Mouse (Mus musculus) myocyte (in vitro differentiated cells): ENCODE results near the gene Ifnab. TPM values are rescaled to one million over a fixed set of nuclear protein-coding genes. Genes with fewer than 3 reads are reported as not detected.

Experiments used
- H3K27me3 ChIP-seq: one replicate; pipeline ENCODE4 v1.6.1; 2011; ENCODE audit not compliant: control insufficient read depth, insufficient read depth, insufficient read length
- H3K36me3 ChIP-seq: one replicate; pipeline ENCODE4 v1.6.1; 2011; ENCODE audit not compliant: control insufficient read depth, insufficient read depth
- H3K4me2 ChIP-seq: one replicate; pipeline ENCODE4 v1.6.1; 2011; ENCODE audit warnings: low read depth, control low read depth
- H3K4me3 ChIP-seq: one replicate; pipeline ENCODE4 v1.5.1; 2011; ENCODE audit warnings: mild to moderate bottlenecking, control low read depth, moderate library complexity
- H3K79me2 ChIP-seq: one replicate; pipeline ENCODE4 v1.6.1; 2011; ENCODE audit not compliant: control insufficient read depth, insufficient read depth
- H3ac ChIP-seq: one replicate; pipeline ENCODE4 v1.6.1; 2011; ENCODE audit not compliant: control insufficient read depth, insufficient read length
- CEBPB ChIP-seq: IDR thresholded peaks from 2 replicates; pipeline ENCODE4 v1.6.1; 2011; ENCODE audit warnings: mild to moderate bottlenecking, moderate library complexity; ENCODE audit not compliant: poor library complexity, insufficient read depth, severe bottlenecking
- E2F4 ChIP-seq: IDR thresholded peaks from one replicate; pipeline ENCODE4 v1.6.1; 2011; ENCODE audit warnings: mild to moderate bottlenecking, control low read depth, moderate library complexity; ENCODE audit not compliant: insufficient read depth
- MAX ChIP-seq: IDR thresholded peaks from one replicate; pipeline ENCODE4 v1.6.1; 2011; ENCODE audit warnings: low read depth, mild to moderate bottlenecking, control low read depth
- MYOD1 ChIP-seq, 3 experiments: IDR thresholded peaks; one replicate each; pipeline ENCODE4 v1.6.1; 2011; ENCODE audit warnings: control low read depth in 2 of 3, low read depth in 2 of 3, mild to moderate bottlenecking in 2 of 3, moderate library complexity in 1 of 3; ENCODE audit not compliant: insufficient read length in 2 of 3, control insufficient read depth in 1 of 3
- MYOG ChIP-seq, 3 experiments: IDR thresholded peaks; one replicate each; pipeline ENCODE4 v1.6.1; 2011; ENCODE audit warnings: control low read depth in 2 of 3, low read depth in 2 of 3, mild to moderate bottlenecking in 2 of 3; ENCODE audit not compliant: insufficient read length in 2 of 3, control insufficient read depth in 1 of 3, insufficient read depth in 1 of 3
- POLR2A ChIP-seq: IDR thresholded peaks from one replicate; pipeline ENCODE4 v1.6.1; 2011; ENCODE audit warnings: low read depth, mild to moderate bottlenecking, control low read depth, moderate library complexity; ENCODE audit not compliant: insufficient read length
- POLR2AphosphoS2 ChIP-seq: IDR thresholded peaks from one replicate; pipeline ENCODE4 v1.6.1; 2011; ENCODE audit warnings: low read depth, control low read depth; ENCODE audit not compliant: insufficient read length
- REST ChIP-seq: IDR thresholded peaks from one replicate; pipeline ENCODE4 v1.6.1; 2011; ENCODE audit warnings: mild to moderate bottlenecking, control low read depth, moderate library complexity; ENCODE audit not compliant: insufficient read depth, insufficient read length
- SRF ChIP-seq: IDR thresholded peaks from one replicate; pipeline ENCODE4 v1.6.1; 2011; ENCODE audit warnings: low read depth; ENCODE audit not compliant: control insufficient read depth, insufficient read length
- TCF12 ChIP-seq: IDR thresholded peaks from one replicate; pipeline ENCODE4 v1.6.1; 2011; ENCODE audit warnings: mild to moderate bottlenecking, control low read depth; ENCODE audit not compliant: poor library complexity, insufficient read depth, severe bottlenecking
- TCF3 ChIP-seq: IDR thresholded peaks from one replicate; pipeline ENCODE4 v1.6.1; 2011; ENCODE audit warnings: low read depth, control low read depth; ENCODE audit not compliant: insufficient read length
- USF1 ChIP-seq: IDR thresholded peaks from one replicate; pipeline ENCODE4 v1.6.1; 2011; ENCODE audit warnings: low read depth, mild to moderate bottlenecking, control low read depth, moderate library complexity
- polyA plus RNA-seq: library from polyadenylated mRNA; unstranded; fragments of >200 nt; fragmentation: generic; extraction: Trizol; gene quantifications from one replicate; pipeline ENCODE4 v1.2.1, GENCODE M21; 2012; ENCODE audit warnings: missing spikeins

The Ifnab gene
- not detected for polyA plus RNA-seq

DNA sequence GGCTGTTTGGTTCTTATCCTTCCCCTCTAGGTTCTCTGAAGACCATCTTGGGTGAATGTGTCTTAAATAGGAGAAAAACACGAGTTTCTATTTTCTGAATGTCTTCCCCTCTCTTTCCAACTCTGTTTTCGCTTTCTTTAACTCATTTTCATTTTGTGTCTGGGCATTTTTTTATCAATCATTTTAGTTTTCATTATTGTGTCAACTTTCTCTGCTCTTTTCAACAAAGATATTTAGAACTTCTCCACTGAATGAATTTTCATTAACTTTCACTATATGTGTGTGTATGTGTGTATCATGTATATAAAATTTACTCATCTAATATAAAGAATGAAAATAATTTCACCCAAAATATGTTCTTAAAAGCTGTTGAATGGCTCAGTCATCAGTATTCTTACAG is at the start of gene Ifnab:
Gene Ifnab (minus strand): TSS at position 101 of the 400 bp plus-strand sequence.
- TF ChIP-seq POLR2AphosphoS2 (no peak), POLR2A (no peak)
- Histone ChIP-seq H3ac (no peak within 1 kb of the TSS), H3K27me3 (peaks cover 10% of the 10 kb centered on the region), H3K36me3 (no peaks in the 10 kb centered on the region), H3K4me2 (no peak within 1 kb of the TSS), H3K4me3 (no peak within 1 kb of the TSS), H3K79me2 (no peaks in the 10 kb centered on the region)

DNA sequence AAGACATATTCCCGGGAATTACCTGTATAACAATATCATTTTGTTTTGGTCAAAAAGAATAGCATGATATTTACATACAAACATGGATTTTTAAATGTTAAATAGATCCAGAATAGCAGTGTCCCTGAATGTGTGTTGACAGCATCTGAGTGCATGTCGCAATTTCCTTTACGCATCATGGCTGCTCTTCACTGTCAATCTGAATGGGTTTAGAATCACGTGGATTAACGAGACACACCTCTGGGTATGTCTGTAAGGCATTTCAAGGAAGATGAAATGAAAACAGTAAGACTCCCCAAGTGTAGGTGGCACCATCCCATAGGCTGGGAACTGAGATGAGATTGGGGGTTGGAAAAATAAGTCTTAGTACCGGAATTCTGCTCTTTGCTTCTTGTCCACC is 47.9 kb upstream of the Ifnab start:
- H3K79me2 ChIP-seq, result no peaks in the 10 kb centered on the region

DNA sequence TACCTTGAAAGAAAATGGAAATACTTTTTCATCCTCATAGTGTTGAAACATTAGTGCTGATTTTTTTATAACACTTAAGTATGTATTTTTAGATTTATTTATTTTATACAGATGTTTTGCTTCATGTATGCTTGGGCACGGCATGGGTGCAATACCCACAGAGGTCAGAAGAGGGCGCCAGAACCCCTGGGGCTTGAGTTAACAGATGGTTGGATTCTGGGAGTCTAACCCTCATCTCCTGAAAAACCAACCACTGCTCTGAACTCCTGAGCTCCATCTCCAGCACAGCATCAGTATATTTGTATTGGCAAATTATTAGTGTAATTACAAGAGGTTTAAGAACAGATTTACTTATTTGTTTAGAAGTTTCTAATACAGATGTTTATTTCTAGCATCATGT is 47.3 kb upstream of the Ifnab start:
- no peaks in the 10 kb centered on the region for H3K79me2 ChIP-seq
- no peak for TF ChIP-seq SRF
- no peak for TF ChIP-seq POLR2AphosphoS2
- no peak for TF ChIP-seq POLR2A
- TF ChIP-seq TCF3, result no peak
- H3K4me3 ChIP-seq, result no peak overlapping the region
- no peaks in the 10 kb centered on the region for H3K36me3 ChIP-seq
- H3ac ChIP-seq, result no peak overlapping the region
- no peak overlapping the region for H3K4me2 ChIP-seq
- no peaks in the 10 kb centered on the region for H3K27me3 ChIP-seq

More for the DNA sequence above, 47.9 kb upstream of the Ifnab start:
- no peak for TF ChIP-seq MYOG (IDR thresholded peaks at IDR 0.05; ENCODE audit: control insufficient read depth in 1 of 3, insufficient read depth in 1 of 3, insufficient read length in 2 of 3, low read depth in 2 of 3)
- no peak for TF ChIP-seq SRF
- TF ChIP-seq REST, result no peak
- no peak for TF ChIP-seq POLR2AphosphoS2
- no peak for TF ChIP-seq E2F4
- H3K27me3 ChIP-seq, result no peaks in the 10 kb centered on the region
- H3K36me3 ChIP-seq, result no peaks in the 10 kb centered on the region
- H3ac ChIP-seq, result no peak overlapping the region
- H3K4me2 ChIP-seq, result no peak overlapping the region
- no peak overlapping the region for H3K4me3 ChIP-seq

DNA sequence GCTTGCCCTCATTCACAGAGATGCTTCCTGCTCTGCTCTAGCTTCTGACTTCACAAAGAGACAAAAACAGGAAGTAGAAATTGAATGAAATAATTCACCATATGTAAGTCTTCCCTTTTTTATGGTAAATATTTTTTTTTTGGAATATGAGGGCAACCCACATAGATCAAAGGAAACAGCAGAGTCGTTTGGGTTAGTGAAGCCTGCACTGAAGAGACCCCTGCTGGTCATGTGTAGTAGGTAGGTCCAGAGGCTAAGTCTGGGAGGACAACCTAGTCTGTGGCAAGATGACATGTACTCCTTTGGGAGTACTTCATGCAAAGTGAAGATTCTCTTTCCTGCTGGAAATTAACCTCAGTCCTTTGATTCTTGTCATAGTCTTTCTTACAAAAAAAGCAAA is 36.2 kb upstream of the Ifnab start:
- Histone ChIP-seq H3K27me3 (no peaks in the 10 kb centered on the region), H3ac (no peak overlapping the region), H3K4me3 (no peak overlapping the region), H3K36me3 (no peaks in the 10 kb centered on the region), H3K79me2 (no peaks in the 10 kb centered on the region), H3K4me2 (no peak overlapping the region)
- TF ChIP-seq CEBPB (no peak), MAX (no peak), SRF (no peak), USF1 (no peak), E2F4 (no peak), TCF12 (no peak), POLR2A (no peak), POLR2AphosphoS2 (no peak)

DNA sequence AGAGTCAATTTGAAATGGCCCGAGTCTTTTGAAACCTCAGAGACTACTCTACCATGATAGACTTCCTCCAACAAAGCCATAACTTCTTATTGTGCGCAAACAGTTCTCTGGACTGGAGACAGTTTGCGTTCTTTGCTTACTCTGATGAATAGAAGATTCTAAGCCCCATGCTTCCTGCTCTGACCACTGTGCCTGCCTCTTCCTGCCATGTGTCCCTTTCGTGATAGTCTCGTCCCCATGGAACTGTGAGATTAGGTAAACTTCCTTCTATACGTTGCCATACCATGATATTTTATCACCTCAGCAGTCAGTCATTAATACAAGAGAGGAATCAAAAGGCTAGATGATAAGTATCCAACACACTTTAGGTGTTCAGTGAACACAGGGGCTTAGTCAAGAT is 35.6 kb upstream of the Ifnab start:
- peaks cover 3% of the 10 kb centered on the region for H3K79me2 ChIP-seq
- TF ChIP-seq POLR2AphosphoS2 (no peak), SRF (no peak), CEBPB (no peak), TCF3 (no peak), MYOD1 (IDR thresholded peaks at IDR 0.05; ENCODE audit: control insufficient read depth in 1 of 3, insufficient read length in 2 of 3, low read depth in 2 of 3) (no peak), REST (no peak)
- H3ac ChIP-seq, result no peak overlapping the region
- no peaks in the 10 kb centered on the region for H3K27me3 ChIP-seq
- no peaks in the 10 kb centered on the region for H3K36me3 ChIP-seq
- H3K4me2 ChIP-seq, result no peak overlapping the region
- H3K4me3 ChIP-seq, result no peak overlapping the region

DNA sequence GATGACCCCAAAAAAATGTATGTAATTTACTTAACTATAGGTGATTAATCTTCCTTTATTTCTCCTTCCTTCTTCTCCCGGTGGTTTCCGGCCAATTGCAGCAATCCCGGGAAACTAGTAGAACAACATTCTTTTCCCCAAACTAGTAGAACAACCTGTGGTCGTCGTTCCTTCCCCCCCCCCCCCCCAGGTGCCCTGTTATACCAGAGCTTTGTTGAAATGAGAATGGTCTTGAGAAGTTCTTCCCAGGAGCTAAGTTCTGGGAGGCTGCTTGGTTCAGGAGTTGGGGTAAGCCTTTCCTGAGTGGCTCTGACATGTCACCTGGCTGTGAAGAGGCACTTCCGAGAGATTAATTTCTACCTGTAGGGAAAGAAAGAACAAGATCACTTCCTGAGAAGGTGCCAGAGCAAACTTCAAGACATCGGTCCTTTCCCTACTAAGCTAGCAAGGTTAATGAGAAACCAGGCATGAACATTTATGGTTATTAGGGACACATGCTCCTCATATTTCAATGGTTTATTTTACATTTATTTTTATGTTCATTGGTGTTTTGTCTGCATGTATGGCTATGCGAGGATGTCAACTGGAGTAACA is 32.4 kb upstream of the Ifnab start:
- TF ChIP-seq MAX, result no peak
- no peak for TF ChIP-seq USF1
- TF ChIP-seq POLR2AphosphoS2, result no peak
- no peak for TF ChIP-seq MYOD1 (IDR thresholded peaks at IDR 0.05; ENCODE audit: control insufficient read depth in 1 of 3, insufficient read length in 2 of 3, low read depth in 2 of 3)
- no peak for TF ChIP-seq TCF12
- no peak for TF ChIP-seq CEBPB
- TF ChIP-seq SRF, result no peak
- no peak for TF ChIP-seq TCF3
- TF ChIP-seq E2F4, result no peak
- TF ChIP-seq POLR2A, result no peak
- TF ChIP-seq REST, result no peak
- no peak for TF ChIP-seq MYOG (IDR thresholded peaks at IDR 0.05; ENCODE audit: control insufficient read depth in 1 of 3, insufficient read depth in 1 of 3, insufficient read length in 2 of 3, low read depth in 2 of 3)
- Histone ChIP-seq H3K79me2 (peaks cover 35% of the 10 kb centered on the region), H3ac (no peak overlapping the region), H3K4me3 (no peak overlapping the region), H3K36me3 (peaks cover 7% of the 10 kb centered on the region), H3K27me3 (no peaks in the 10 kb centered on the region), H3K4me2 (no peak overlapping the region)
